Mouse (Mus musculus) cerebellum, adult 18-20 months (tissue): ENCODE results near the gene Dusp16.

Source experiments
- DNase-seq, 2 experiments: peaks; one replicate each; pipeline ENCODE4 v3.0.0; 2021

Gene Dusp16

GRCm38 (mm10) chr6:134791251-134792118 lies 940 bp downstream of the Dusp16 start:
- peak; percentile 70 to 72 for DNase-seq

GRCm38 (mm10) chr6:134789100-134789499 lies 3.3 kb downstream of the Dusp16 start:
- DNase-seq = no peak

- no peak for DNase-seq
These were observed 6.0 kb downstream of the Dusp16 start for GRCm38 (mm10) chr6:134786426-134786825.

- no peak for DNase-seq
These were observed 9.5 kb downstream of the Dusp16 start for GRCm38 (mm10) chr6:134782900-134783299.

- peak; percentile 47 to 48 for DNase-seq
These were observed 10.9 kb downstream of the Dusp16 start for GRCm38 (mm10) chr6:134781494-134781913.

GRCm38 (mm10) chr6:134780024-134780423 lies 12.4 kb downstream of the Dusp16 start:
- DNase-seq = no peak

- DNase-seq = peak; percentile 69 to 71
These were observed 18.5 kb downstream of the Dusp16 start for GRCm38 (mm10) chr6:134773961-134774360.

- DNase-seq = no peak
These were observed 19.0 kb downstream of the Dusp16 start for GRCm38 (mm10) chr6:134773292-134773893.

- DNase-seq = no peak
These were observed 22.1 kb downstream of the Dusp16 start for GRCm38 (mm10) chr6:134770339-134770738.

GRCm38 (mm10) chr6:134764441-134765061 lies 27.9 kb downstream of the Dusp16 start:
- DNase-seq = no peak

GRCm38 (mm10) chr6:134763436-134763835 lies 29.0 kb downstream of the Dusp16 start:
- DNase-seq = no peak

GRCm38 (mm10) chr6:134761808-134762207 lies 30.6 kb downstream of the Dusp16 start:
- no peak for DNase-seq

- no peak for DNase-seq
These were observed 31.4 kb downstream of the Dusp16 start for GRCm38 (mm10) chr6:134760926-134761544.

- DNase-seq = no peak
These were observed 36.4 kb downstream of the Dusp16 start for GRCm38 (mm10) chr6:134756058-134756457.

GRCm38 (mm10) chr6:134753858-134754257 lies 38.6 kb downstream of the Dusp16 start:
- DNase-seq = no peak

- DNase-seq = no peak
These were observed 39.0 kb downstream of the Dusp16 start for GRCm38 (mm10) chr6:134753412-134753811.

GRCm38 (mm10) chr6:134751883-134752647 lies 40.4 kb downstream of the Dusp16 start:
- DNase-seq = no peak

GRCm38 (mm10) chr6:134751087-134751486 lies 41.3 kb downstream of the Dusp16 start:
- DNase-seq = no peak

GRCm38 (mm10) chr6:134748126-134748525 lies 44.3 kb downstream of the Dusp16 start:
- DNase-seq = no peak

GRCm38 (mm10) chr6:134745876-134746275 lies 46.5 kb downstream of the Dusp16 start:
- DNase-seq = no peak

GRCm38 (mm10) chr6:134743568-134743967 lies 48.9 kb downstream of the Dusp16 start:
- DNase-seq = no peak

GRCm38 (mm10) chr6:134736853-134737252 lies 55.6 kb downstream of the Dusp16 start:
- DNase-seq = no peak
